Mouse (Mus musculus) olfactory bulb, adult 2 months (tissue): ENCODE measurements around the gene Ncoa7. TPM values are rescaled to one million over a fixed set of nuclear protein-coding genes. Genes with fewer than 3 reads are reported as not detected.
A peak's percentile ranks its signal among the peaks of the same experiment; 100 is the strongest.

Source experiments
- H3K27ac ChIP-seq: fragments of 200-500 bp; 2 replicates; pipeline ENCODE4 v1.5.1; 2012; ENCODE audit warnings: low read depth, low read length; ENCODE audit not compliant: insufficient read depth
- H3K4me1 ChIP-seq: fragments of 200-500 bp; 2 replicates; pipeline ENCODE4 v1.6.1; 2012; ENCODE audit warnings: low read length; ENCODE audit not compliant: control insufficient read depth, insufficient read depth
- H3K4me3 ChIP-seq: fragments of 200-500 bp; 2 replicates; pipeline ENCODE4 v1.5.1; 2012; ENCODE audit warnings: mild to moderate bottlenecking, low read depth, low read length, moderate library complexity; ENCODE audit not compliant: insufficient read depth
- CTCF ChIP-seq: fragments of 200-500 bp; IDR thresholded peaks from 2 replicates; pipeline ENCODE4 v1.5.1; 2012; ENCODE audit warnings: low read depth, mild to moderate bottlenecking, low read length, moderate library complexity; ENCODE audit not compliant: insufficient read depth
- POLR2A ChIP-seq: fragments of 200-500 bp; IDR thresholded peaks from 2 replicates; pipeline ENCODE4 v1.6.1; 2012; ENCODE audit warnings: mild to moderate bottlenecking, low read depth, low read length, moderate library complexity; ENCODE audit not compliant: insufficient read depth
- WGBS: fragments of 180-500 bp; shearing (Covaris S2); methylation state at CpG from one replicate; pipeline ENCODE4 v1.1.7; 2018; 5-methylcytosine and 5-hydroxymethylcytosine counted together
- polyA plus RNA-seq: library from polyadenylated mRNA; stranded (reverse); fragments of >200 nt; gene quantifications from 2 replicates; pipeline ENCODE4 v1.2.4, GENCODE M21; 2012; ENCODE audit warnings: low replicate concordance; ENCODE audit not compliant: missing spikeins, insufficient read depth, insufficient read length

Ncoa7 gene
- polyA plus RNA-seq, 1 experiment: not detected

DNA sequence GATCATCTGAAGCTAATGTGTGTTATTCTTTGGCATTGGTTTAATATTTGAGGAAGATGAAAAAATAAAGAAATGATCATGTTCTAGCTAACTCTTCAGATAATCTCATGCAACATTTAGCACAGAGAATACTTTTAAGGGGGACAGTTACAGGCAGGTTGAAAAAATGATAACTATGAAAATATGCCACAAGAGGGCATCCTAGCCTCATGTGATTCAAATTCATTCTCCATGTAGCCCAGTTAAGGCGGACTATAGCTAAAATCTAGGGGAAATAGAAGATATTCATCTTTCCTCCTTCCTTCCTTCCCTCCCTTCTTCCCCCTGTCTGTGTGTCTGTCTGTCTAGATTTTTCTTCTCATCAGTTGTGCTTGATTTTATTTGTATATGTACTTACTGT is 21.9 kb upstream of the Ncoa7 start:
- TF ChIP-seq POLR2A: no peak
- TF ChIP-seq CTCF: no peak
- 7% methylated on average over 1 of the region's 1 CpGs for WGBS
- Histone ChIP-seq H3K4me3 (no peak overlapping the region), H3K27ac (no peak overlapping the region), H3K4me1 (no peaks in the 10 kb centered on the region)

DNA sequence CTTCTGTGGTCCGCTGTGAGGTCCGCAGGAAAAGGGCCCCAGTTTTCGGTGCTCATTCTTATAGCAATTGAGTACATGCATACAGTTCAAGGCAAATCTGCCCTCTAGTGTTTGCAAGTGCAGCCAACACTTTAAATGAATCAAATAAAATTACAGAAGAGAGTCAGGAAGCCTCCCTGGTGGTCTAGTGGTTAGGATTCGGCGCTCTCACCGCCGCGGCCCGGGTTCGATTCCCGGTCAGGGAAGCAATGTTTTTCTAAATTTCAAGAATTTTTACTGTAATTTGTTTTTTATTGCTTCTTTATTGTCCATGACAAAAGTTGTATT is 7.8 kb upstream of the Ncoa7 start:
- Histone ChIP-seq H3K27ac (peak overlapping the region; percentile 91), H3K4me3 (peak overlapping the region; percentile 84), H3K4me1 (peaks cover 2% of the 10 kb centered on the region; the same call in 1 of the 2 replicates)
- WGBS: 0% methylated on average over 11 of the region's 11 CpGs
- TF ChIP-seq POLR2A: no peak
- TF ChIP-seq CTCF: peak; percentile 44; the same call in 1 of the 2 replicates

DNA sequence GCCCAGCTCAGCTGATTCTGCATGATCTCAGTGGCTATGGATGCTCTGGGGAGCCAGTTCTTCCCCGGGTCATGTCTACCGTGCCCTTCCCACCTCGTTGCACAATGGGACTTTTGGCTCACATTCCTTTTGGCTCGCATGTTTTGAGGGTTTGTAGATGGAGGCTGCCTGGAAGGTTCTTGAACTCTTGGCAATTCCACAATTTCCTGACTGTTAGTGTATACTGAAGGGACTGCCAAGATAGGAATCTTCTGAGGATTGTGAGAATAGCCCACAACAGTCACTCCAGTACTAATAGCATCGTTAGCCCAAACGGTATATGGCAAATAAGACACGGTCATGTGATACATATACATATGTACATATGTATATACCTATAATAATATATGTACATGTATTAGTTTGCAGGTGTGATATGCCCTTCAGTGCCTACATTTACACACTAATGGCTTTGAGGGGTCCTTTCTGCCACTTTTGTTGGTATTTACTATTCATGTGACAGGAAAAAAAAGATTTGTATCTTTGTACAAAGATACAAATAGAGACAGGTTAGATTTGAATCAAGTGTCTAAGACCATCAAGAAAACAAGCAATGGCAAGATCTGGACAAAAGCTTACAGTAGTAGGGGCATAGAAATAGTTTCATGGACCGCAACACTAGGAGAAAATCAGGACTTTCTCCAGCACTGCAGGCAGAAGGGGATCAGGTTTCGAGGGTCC is 7.3 kb upstream of the Ncoa7 start:
- Histone ChIP-seq H3K4me1 (peaks cover 2% of the 10 kb centered on the region; the same call in 1 of the 2 replicates), H3K4me3 (peak overlapping the region; percentile 84), H3K27ac (peak overlapping the region; percentile 91)
- 9% methylated on average over 9 of the region's 9 CpGs for WGBS
- TF ChIP-seq CTCF: no peak

DNA sequence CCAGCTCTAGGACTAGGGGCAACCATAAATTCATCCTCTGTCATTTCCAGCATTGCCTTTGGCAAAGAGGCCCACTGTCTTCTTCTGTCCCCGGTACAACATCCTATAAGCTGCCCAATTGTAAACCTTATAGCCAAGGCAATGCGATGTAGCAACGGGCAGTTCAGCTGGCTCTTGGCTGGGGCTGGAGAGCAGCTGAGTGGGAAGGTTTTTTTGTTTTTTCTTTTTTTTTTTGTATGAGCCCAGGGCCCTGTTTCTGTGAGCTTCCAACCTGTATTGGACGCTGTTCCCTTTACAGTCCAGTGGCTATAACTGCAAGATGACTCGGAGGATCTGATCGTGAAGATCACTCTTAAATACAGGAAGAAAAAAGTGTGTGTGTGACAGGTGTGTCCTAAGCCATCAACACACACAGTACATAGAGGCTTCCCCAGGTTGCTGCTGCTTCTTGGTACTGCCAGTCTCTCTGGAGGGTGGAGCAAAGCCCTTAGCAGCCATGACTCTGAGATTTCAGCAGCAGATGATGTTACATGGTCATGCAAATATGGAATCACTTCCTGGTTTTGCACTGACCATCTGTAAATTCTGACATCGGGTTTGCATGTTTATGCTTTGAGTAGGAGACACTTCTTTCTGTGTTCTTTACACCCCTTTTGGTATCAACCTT is 594 bp upstream of the Ncoa7 start:
- Histone ChIP-seq H3K27ac (peak overlapping the region; percentile 97), H3K4me3 (peak overlapping the region; percentile 97), H3K4me1 (no peaks in the 10 kb centered on the region)
- 24% methylated on average over 7 of the region's 7 CpGs for WGBS
- TF ChIP-seq POLR2A: no peak
- no peak for TF ChIP-seq CTCF

DNA sequence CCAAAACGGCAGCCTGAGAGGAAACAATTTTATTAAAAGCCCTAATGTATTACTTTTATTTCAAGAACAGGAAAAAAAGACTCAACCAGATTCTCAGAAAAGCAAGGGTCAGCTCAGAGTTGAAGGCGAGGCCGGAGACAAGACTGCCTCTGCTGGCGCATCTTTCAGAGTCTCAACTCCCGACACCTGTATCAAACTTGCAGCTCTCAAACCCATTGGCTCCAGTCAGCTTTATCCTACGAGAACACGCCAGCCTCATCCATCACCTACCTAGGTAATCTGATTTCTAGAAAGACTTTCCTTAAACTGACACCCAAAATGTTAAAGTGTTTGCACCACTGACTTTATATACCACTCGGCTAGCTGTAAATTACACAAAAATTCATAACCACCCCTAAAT is 1.1 kb downstream of the Ncoa7 start:
- Histone ChIP-seq H3K4me1 (no peaks in the 10 kb centered on the region), H3K27ac (no peak overlapping the region), H3K4me3 (peak overlapping the region; percentile 97)
- no peak for TF ChIP-seq POLR2A
- TF ChIP-seq CTCF: no peak
- 7% methylated on average over 8 of the region's 8 CpGs for WGBS

DNA sequence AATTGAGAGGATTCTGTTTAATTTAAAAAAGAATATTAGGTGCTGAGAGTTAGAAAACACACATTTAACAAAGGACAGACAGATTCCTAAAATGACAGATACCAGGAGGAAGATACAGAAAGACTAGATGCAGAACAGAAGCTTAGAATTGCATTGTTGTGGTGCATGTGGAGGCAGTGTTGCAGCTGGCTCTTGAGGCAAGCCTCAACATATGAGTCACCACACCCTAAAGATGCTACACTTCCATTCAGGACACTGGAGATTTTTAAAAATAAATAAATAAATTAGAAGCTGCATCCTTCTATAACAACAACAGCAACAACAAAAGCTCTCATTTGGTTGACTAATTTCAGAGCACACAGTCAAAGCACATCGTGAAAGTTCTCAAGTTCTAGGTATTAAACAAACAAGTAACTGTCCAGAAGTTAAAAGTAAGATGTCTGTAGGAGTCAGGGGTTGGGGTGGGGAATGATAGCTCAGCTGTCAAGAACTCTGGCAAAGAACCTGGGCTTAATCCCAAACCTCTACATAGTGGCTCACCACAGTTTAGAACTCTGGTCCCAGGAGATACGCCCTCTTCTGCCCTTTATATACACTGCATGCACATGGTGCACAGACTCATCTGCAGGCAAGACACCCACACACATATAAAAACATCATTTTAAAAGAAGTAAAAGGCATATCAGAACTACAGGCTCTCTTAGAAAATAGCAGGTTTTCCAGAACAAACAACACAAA is 3.2 kb downstream of the Ncoa7 start:
- no peak overlapping the region for H3K27ac ChIP-seq
- no peaks in the 10 kb centered on the region for H3K4me1 ChIP-seq
- no peak for TF ChIP-seq CTCF
- TF ChIP-seq POLR2A: no peak
- WGBS: 57% methylated on average over 2 of the region's 2 CpGs
- no peak overlapping the region for H3K4me3 ChIP-seq

DNA sequence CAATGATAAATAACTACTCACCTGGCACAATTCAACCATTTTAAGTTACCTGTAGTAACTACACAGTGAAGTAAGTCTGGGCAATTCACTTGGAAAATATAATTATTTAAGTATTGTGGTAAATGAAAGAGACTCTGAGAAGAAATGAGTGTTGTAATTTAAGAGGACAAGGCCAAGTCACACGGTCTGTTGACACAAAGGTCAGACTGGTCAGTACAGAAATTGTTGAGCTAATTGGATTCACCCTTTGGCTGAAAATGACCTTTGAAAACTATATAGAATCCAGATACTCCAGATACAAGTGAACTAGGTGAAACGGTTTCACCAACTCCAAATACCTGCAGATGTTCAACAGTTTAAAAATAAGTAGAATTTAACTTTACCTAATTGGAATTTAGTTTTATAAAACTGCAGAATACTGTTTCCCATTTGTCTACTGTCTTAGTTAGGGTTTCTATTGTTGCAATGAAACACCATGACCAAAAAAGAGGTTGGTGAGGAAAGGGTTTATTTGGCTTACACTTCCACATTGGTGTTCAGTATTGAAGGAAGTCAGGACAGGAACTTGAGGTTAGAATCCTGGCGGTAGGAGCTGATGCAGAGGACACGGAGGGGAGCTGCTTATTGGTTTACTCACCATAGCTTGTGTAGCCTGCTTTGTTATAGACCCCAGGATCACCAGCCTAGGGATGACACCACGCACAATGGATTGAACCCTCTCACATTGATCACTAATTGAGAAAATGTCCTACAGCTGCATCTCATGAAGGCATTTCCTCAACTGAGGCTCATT is 6.5 kb downstream of the Ncoa7 start:
- no peak for TF ChIP-seq CTCF
- no peak for TF ChIP-seq POLR2A
- Histone ChIP-seq H3K27ac (no peak overlapping the region), H3K4me3 (no peak overlapping the region), H3K4me1 (no peaks in the 10 kb centered on the region)
- 89% methylated on average over 5 of the region's 5 CpGs for WGBS

DNA sequence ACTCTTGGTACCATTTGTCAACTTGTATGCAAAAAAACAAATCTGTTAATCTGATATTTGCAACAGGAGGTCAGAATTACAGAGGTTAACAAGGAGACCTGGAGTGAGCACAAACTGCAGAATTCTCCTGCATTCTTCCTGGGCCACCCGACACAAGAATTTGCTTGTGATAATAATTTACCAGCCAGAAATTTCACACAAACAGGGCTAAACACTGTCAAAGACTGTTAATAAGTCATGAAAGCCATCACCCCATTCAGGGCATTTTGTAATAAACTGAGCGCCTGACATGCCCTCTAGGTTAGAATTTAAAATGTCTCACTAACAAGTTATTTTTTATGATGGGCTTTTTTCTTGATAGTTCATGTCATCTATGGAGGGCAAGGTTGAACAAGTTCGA is 12.1 kb downstream of the Ncoa7 start:
- H3K27ac ChIP-seq: no peak overlapping the region
- H3K4me3 ChIP-seq: no peak overlapping the region
- H3K4me1 ChIP-seq: no peaks in the 10 kb centered on the region
- TF ChIP-seq CTCF: no peak
- TF ChIP-seq POLR2A: no peak
- WGBS: 95% methylated on average over 3 of the region's 3 CpGs

DNA sequence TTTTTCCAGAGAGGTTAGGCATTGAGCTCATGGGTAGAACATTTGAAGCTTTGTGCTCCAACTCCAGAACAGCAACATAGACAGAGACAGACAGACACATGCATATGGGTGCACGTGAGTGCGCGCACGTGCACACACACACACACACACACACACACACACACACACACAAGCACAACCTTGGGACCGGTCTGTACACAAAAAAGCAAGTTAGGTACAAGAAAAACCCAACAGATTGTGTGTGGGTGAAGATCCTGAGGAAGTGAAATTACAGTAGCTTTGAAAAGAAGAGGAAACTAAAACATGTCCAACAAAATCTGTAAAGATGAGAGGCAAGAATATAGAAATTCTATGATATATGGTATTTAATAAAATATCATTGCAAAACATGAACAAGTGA is 13.6 kb downstream of the Ncoa7 start:
- Histone ChIP-seq H3K4me1 (no peaks in the 10 kb centered on the region), H3K4me3 (no peak overlapping the region), H3K27ac (no peak overlapping the region)
- 90% methylated on average over 5 of the region's 5 CpGs for WGBS
- TF ChIP-seq POLR2A: no peak
- no peak for TF ChIP-seq CTCF
